1 mouse cellular context compared by ENCODE assay signal in the genomic region with DNA sequence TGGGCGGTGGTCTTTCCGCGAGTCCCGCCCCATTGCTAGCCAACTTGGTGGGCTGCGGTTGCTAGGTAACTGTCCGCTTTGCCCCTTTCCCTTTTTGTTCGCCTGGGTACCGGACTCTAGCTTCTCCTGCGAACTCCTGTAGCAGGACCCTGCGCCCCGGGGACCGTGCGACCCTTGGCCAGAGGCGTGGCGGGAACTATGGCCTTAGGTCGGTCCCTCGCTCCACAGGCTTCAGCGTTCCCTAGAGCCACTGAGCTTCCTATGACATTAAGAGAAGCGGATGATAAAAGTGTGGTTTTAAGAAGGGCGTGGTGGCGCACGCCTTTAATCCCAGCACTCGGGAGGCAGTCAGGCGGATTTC.
TF ChIP-seq lines count a peak whose summit lies in the region.

No protein-coding gene starts in this region.

TF ChIP-seq in MEL, 35 proteins besides CTCF, POLR2A, EP300 and RAD21 (continued from another document):
- no peak for TF ChIP-seq MAFK (IDR thresholded peaks at IDR 0.05; ENCODE audit: borderline replicate concordance, low read depth, low read length)
- no peak for TF ChIP-seq POLR2AphosphoS2 (IDR thresholded peaks at IDR 0.05; ENCODE audit: low read length)
- TF ChIP-seq ETS1 (IDR thresholded peaks at IDR 0.05; ENCODE audit: low read depth, low read length) = no peak
- no peak for TF ChIP-seq ZKSCAN1 (IDR thresholded peaks at IDR 0.05; ENCODE audit: low read depth, low read length)
- no peak for TF ChIP-seq MAZ (IDR thresholded peaks at IDR 0.05; ENCODE audit: low read depth, low read length)
- no peak for TF ChIP-seq RCOR1 (IDR thresholded peaks at IDR 0.05; ENCODE audit: low read depth, low read length)
- TF ChIP-seq ZNF384 (IDR thresholded peaks at IDR 0.05; ENCODE audit: low read depth, low read length) = no peak
- no peak for TF ChIP-seq MAX (IDR thresholded peaks at IDR 0.05; ENCODE audit: low read length)
- no peak for TF ChIP-seq USF1 (IDR thresholded peaks at IDR 0.05; ENCODE audit: low read depth, low read length)
- TF ChIP-seq TAL1 (IDR thresholded peaks at IDR 0.05; ENCODE audit: low read length) = no peak
- no peak for TF ChIP-seq MYC (IDR thresholded peaks at IDR 0.05; ENCODE audit: low read depth, low read length)
- no peak for TF ChIP-seq BHLHE40 (IDR thresholded peaks at IDR 0.05; ENCODE audit: borderline replicate concordance, low read depth, low read length)
- TF ChIP-seq ELF1 (IDR thresholded peaks at IDR 0.05; ENCODE audit: low read depth, low read length) = no peak
- TF ChIP-seq CHD2 (IDR thresholded peaks at IDR 0.05; ENCODE audit: low read length) = no peak
- no peak for TF ChIP-seq MYB (IDR thresholded peaks at IDR 0.05; ENCODE audit: low read depth, low read length)
- TF ChIP-seq GATA1 (IDR thresholded peaks at IDR 0.05; ENCODE audit: low read depth, low read length) = no peak
- no peak for TF ChIP-seq ZMIZ1 (IDR thresholded peaks at IDR 0.05; ENCODE audit: low read depth, low read length)
- no peak for TF ChIP-seq GABPA (IDR thresholded peaks at IDR 0.05; ENCODE audit: low read depth, low read length)
TF ChIP-seq in MEL: peak in this region for 0.
